ENCODE assay signal across 21 mouse cellular contexts in the genomic region with DNA sequence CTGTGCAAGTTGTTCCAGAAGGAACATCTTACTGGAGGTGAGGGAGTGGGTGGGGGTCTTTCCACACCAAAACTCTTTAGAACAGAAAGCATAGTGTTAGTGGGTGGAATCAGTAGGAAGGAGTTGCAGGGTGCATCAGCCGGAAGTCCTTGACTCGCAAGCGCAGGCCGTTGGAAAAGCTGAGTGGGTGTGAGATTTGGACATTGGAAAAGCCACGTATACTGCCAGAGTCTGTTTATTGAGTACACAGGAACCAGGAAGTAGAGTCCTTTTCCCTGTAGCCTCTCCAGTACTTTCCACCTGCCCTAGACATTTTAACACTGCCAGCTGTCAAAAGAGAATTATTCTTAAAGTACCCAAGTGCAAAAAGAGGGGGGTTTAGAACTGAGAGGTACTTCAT.
"Had no signal": no experiment of that assay in that cellular context is flagged by ENCODE, and none has a peak within 500 bp of the region (broad histone marks: within the 10 kb centered on the region; RNA-seq: fewer than 3 reads in every experiment).

No protein-coding gene starts in this region.

- H3K9ac ChIP-seq: liver, embryonic 15.5 days; liver, postnatal 0 days; lung, embryonic 15.5 days; midbrain, embryonic 12.5 days; neural tube, embryonic 13.5 days; neural tube, embryonic 15.5 days; stomach, embryonic 15.5 days had no signal

- H3K4me2 ChIP-seq: liver, embryonic 15.5 days; lung, embryonic 15.5 days; midbrain, embryonic 12.5 days; neural tube, embryonic 13.5 days; neural tube, embryonic 15.5 days; stomach, embryonic 15.5 days had no signal

- H3K27ac ChIP-seq: liver, embryonic 15.5 days; lung, embryonic 15.5 days; midbrain, embryonic 10.5 days; midbrain, embryonic 12.5 days; neural tube, embryonic 13.5 days; neural tube, embryonic 15.5 days; stomach, embryonic 15.5 days had no signal

- ATAC-seq: liver, postnatal 0 days; lung, postnatal 0 days; midbrain, embryonic 16.5 days had no signal

- H3K36me3 ChIP-seq: liver, embryonic 15.5 days; lung, embryonic 15.5 days; midbrain, embryonic 10.5 days; midbrain, embryonic 12.5 days; neural tube, embryonic 13.5 days; neural tube, embryonic 15.5 days; stomach, embryonic 15.5 days had no signal

- H3K27me3 ChIP-seq: liver, embryonic 15.5 days; lung, embryonic 15.5 days; midbrain, embryonic 12.5 days; neural tube, embryonic 13.5 days; neural tube, embryonic 15.5 days; stomach, embryonic 15.5 days had no signal

- H3K4me3 ChIP-seq: liver, embryonic 15.5 days; lung, embryonic 15.5 days; midbrain, embryonic 10.5 days; midbrain, embryonic 12.5 days; myocyte; neural tube, embryonic 13.5 days; neural tube, embryonic 15.5 days; stomach, embryonic 15.5 days had no signal

- H3K9me3 ChIP-seq: liver, embryonic 15.5 days; lung, embryonic 15.5 days; midbrain, embryonic 10.5 days; midbrain, embryonic 12.5 days; neural tube, embryonic 13.5 days; neural tube, embryonic 15.5 days; stomach, embryonic 15.5 days had no signal

- DNase-seq: liver, postnatal 0 days; lung, adult 2 months; lung, postnatal 4 days; midbrain, embryonic 14.5 days; retina, postnatal 1 day; right cerebral cortex, adult 18-20 months; right cerebral cortex, postnatal 25 days; right cerebral cortex, postnatal 4 days; thymus, adult 18-20 months; thymus, postnatal 14 days; thymus, postnatal 36 days had no signal

- H3K4me1 ChIP-seq: lung, embryonic 15.5 days; midbrain, embryonic 10.5 days; midbrain, embryonic 12.5 days; neural tube, embryonic 13.5 days; neural tube, embryonic 15.5 days; stomach, embryonic 15.5 days had no signal
